Mouse (Mus musculus) activated CD4-positive, CD25-positive, alpha-beta regulatory T cell, adult 4 months (primary cell): ENCODE results near the gene Yeats4. TPM values are rescaled to one million over a fixed set of nuclear protein-coding genes. Genes with fewer than 3 reads are reported as not detected.

ENCODE experiments used
- ATAC-seq: one replicate; pipeline ENCODE4 v1.8.0; 2017
- polyA plus RNA-seq, 2 experiments: library from polyadenylated mRNA; unstranded; fragments of 100-300 nt; shearing (Covaris generic); gene quantifications; one replicate each; pipeline ENCODE4 v1.2.1; 2017

Gene Yeats4
- polyA plus RNA-seq, 2 experiments from 2014 or later: 27.8 to 31.0 TPM

GRCm38 (mm10) chr10:117199701-117200100 is 24.6 kb downstream of the Yeats4 start:
- no peak for ATAC-seq

- ATAC-seq: no peak
Measured at GRCm38 (mm10) chr10:117196696-117197095, 27.6 kb downstream of the Yeats4 start.

GRCm38 (mm10) chr10:117195748-117196147 is 28.6 kb downstream of the Yeats4 start:
- no peak for ATAC-seq

GRCm38 (mm10) chr10:117195005-117195404 is 29.3 kb downstream of the Yeats4 start:
- no peak for ATAC-seq

GRCm38 (mm10) chr10:117193364-117193763 is 30.9 kb downstream of the Yeats4 start:
- ATAC-seq: no peak

- ATAC-seq: no peak
Measured at GRCm38 (mm10) chr10:117185399-117186089, 38.8 kb downstream of the Yeats4 start.

- no peak for ATAC-seq
Measured at GRCm38 (mm10) chr10:117181098-117181497, 43.2 kb downstream of the Yeats4 start.

GRCm38 (mm10) chr10:117174645-117175044 is 49.7 kb downstream of the Yeats4 start:
- ATAC-seq: no peak

GRCm38 (mm10) chr10:117173566-117174438 is 50.5 kb downstream of the Yeats4 start:
- ATAC-seq: no peak

GRCm38 (mm10) chr10:117173111-117173510 is 51.2 kb downstream of the Yeats4 start:
- no peak for ATAC-seq

- ATAC-seq: no peak
Measured at GRCm38 (mm10) chr10:117172069-117172468, 52.2 kb downstream of the Yeats4 start.

- ATAC-seq: no peak
Measured at GRCm38 (mm10) chr10:117166785-117167425, 57.4 kb downstream of the Yeats4 start.

Other genes starting within 250 kb of the Yeats4 start
- gene Best3, start 238.2 kb downstream of the Yeats4 start, polyA plus RNA-seq: not detected
- gene Lrrc10, start 179.2 kb downstream of the Yeats4 start, polyA plus RNA-seq: not detected
- gene Cct2, start 160.7 kb downstream of the Yeats4 start, polyA plus RNA-seq: 100 to 1,000 TPM; 244 to 245 TPM
- gene Frs2, start 76.0 kb downstream of the Yeats4 start, polyA plus RNA-seq: 10 to 100 TPM in 1 of 2 experiments, 1 to 10 TPM in 1; 9.9 to 10.1 TPM
- under 1 TPM in 1 of 2 experiments, not detected in 1; 0.38 TPM for gene 9530003J23Rik, start 14.2 kb upstream of the Yeats4 start, polyA plus RNA-seq
- 10 to 100 TPM in 1 of 2 experiments, under 1 TPM in 1; 0.81 to 22.5 TPM for gene Lyz2, start 57.8 kb upstream of the Yeats4 start, polyA plus RNA-seq
- gene Lyz1, start 68.4 kb upstream of the Yeats4 start, polyA plus RNA-seq: 1 to 10 TPM in 1 of 2 experiments, under 1 TPM in 1; 0.46 to 1.8 TPM
- gene Cpsf6, start 155.5 kb upstream of the Yeats4 start, polyA plus RNA-seq: 100 to 1,000 TPM; 109 to 110 TPM